10 mouse cellular contexts compared by ENCODE assay signal in the genomic region with DNA sequence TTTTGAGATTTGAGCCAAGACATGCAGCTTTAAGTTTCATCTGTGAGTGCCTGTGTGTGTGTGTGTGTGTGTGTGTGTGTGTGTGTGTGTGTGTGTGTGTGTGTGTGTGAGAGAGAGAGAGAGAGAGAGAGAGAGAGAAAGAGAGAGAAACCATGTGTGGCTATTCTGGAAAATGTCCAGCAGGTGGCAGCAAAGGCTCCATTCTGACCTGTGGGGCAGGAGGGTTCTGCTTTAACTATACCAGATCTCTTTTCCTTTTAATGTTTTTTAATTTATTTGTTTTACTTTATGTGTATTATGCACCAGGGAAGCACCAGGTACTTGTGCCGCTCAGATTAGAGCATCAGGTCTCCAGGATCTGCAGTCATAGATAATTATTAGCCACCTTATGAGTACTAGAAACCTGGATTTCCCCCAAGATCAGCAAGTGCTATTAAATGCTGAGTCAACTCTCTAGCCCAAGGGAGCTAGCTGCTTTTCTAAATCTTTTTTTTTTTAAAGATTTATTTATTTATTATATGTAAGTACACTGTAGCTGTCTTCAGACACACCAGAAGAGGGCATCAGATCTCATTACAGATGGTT. TPM values are rescaled to one million over a fixed set of nuclear protein-coding genes. Genes with fewer than 3 reads are reported as not detected.
DNase-seq lines count a peak whose midpoint lies in the region; ATAC-seq and TF ChIP-seq lines count a peak whose summit lies in the region.
"Not testable (repeated sequence)": the region's sequence is repeated elsewhere in the genome, so short reads cannot be mapped to it uniquely, and the experiment has no call there.
"Had no signal": no experiment of that assay in that cellular context is flagged by ENCODE, and none has a peak within 500 bp of the region (broad histone marks: within the 10 kb centered on the region; RNA-seq: fewer than 3 reads in every experiment).

No protein-coding gene starts in this region.

- H3K9ac ChIP-seq in ES-E14 (ENCODE audit: insufficient read depth, low read depth, low read length, poor library complexity, severe bottlenecking); embryonic facial prominence, embryonic 14.5 days (ENCODE audit: low read depth, low read length): not testable (repeated sequence)

- H3K27ac ChIP-seq in ES-E14 (ENCODE audit: insufficient read depth, low read depth, low read length, poor library complexity, severe bottlenecking); embryonic facial prominence, embryonic 14.5 days (replicated peaks; ENCODE audit: low read depth, low read length): not testable (repeated sequence)

- DNase-seq in ES-E14 (ENCODE audit: low read depth, low spot score): peak; percentile 68
- DNase-seq in c-Kit-negative CD71-positive TER-119-positive erythroid progenitor cells, embryonic 14.5 days (ENCODE audit: low read depth, low spot score): peak; percentile 24
- peak; percentile 2 for DNase-seq in embryonic facial prominence, embryonic 14.5 days (ENCODE audit: low spot score)
- peak; percentile 19 for DNase-seq in layer of hippocampus, adult 11-12 months (ENCODE audit: low spot score)
- peak; percentile 17 for DNase-seq in lung, adult 2 months
- peak; percentile 77 for DNase-seq in retina, embryonic 14.5 days (ENCODE audit: low spot score)
- DNase-seq in thymus, postnatal 4 days: peak; percentile 65

- peak; percentile 68 for TF ChIP-seq CTCF in lung, adult 2 months (IDR thresholded peaks at IDR 0.05; ENCODE audit: insufficient read depth, low read length)

- not testable (repeated sequence) for H3K36me3 ChIP-seq in ES-E14 (ENCODE audit: control insufficient read depth, insufficient read depth, low read length, poor library complexity, severe bottlenecking); embryonic facial prominence, embryonic 14.5 days (ENCODE audit: control insufficient read depth, insufficient read depth, low read length)

- not testable (repeated sequence) for TF ChIP-seq POLR2A in lung, adult 2 months (IDR thresholded peaks at IDR 0.05; ENCODE audit: borderline replicate concordance, extremely low read depth, low read depth, low read length)

- not testable (repeated sequence) for H3K27me3 ChIP-seq in embryonic facial prominence, embryonic 14.5 days (replicated peaks; ENCODE audit: control insufficient read depth, insufficient read depth, low read length)

- H3K4me3 ChIP-seq in ES-E14 (ENCODE audit: insufficient read depth in 1 of 2, low read depth in 1 of 2, low read length in 2 of 2, poor library complexity in 1 of 2, severe bottlenecking in 1 of 2); embryonic facial prominence, embryonic 14.5 days (ENCODE audit: low read depth, low read length); lung, adult 2 months (replicated peaks; ENCODE audit: extremely low read depth, low read depth, low read length): not testable (repeated sequence)

- not testable (repeated sequence) for ATAC-seq in embryonic facial prominence, embryonic 14.5 days (ENCODE audit: low read depth)
- peak; percentile 56 to 80 for ATAC-seq in hematopoietic stem cell, adult 5-6 weeks (replicated peaks in 1 of 2; ENCODE audit: insufficient read depth in 1 of 2, low FRiP score in 2 of 2, low TSS enrichment in 1 of 2, low read depth in 1 of 2, poor library complexity in 2 of 2, severe bottlenecking in 2 of 2)

- in situ Hi-C loops in ES-E14 (cut with MboI; ENCODE audit: low sequenced_read_pairs in 2 of 2, unreplicated experiment in 2 of 2): not testable (repeated sequence)

- 9% methylated on average over 1 of the region's 1 CpGs for WGBS in embryonic facial prominence, embryonic 14.5 days
- 19% methylated on average over 1 of the region's 1 CpGs for WGBS in lung, adult 2 months

- H3K4me2 ChIP-seq in embryonic facial prominence, embryonic 14.5 days (ENCODE audit: low read depth, low read length): not testable (repeated sequence)

- H3K9me3 ChIP-seq in ES-E14 (ENCODE audit: control insufficient read depth, insufficient read depth, low read depth, low read length); embryonic facial prominence, embryonic 14.5 days (ENCODE audit: control insufficient read depth, low read length): not testable (repeated sequence)

- peaks cover 2 to 14% of the 10 kb centered on the region in 2 experiments; a peak in 2 of 4 replicates for H3K4me1 ChIP-seq in ES-E14 (ENCODE audit: control insufficient read depth in 2 of 2, insufficient read depth in 2 of 2, low read length in 2 of 2, poor library complexity in 1 of 2)
- H3K4me1 ChIP-seq in embryonic facial prominence, embryonic 14.5 days (ENCODE audit: control insufficient read depth, insufficient read depth, low read length); lung, adult 2 months (ENCODE audit: control insufficient read depth, insufficient read depth, low read length): not testable (repeated sequence)

TF ChIP-seq in ES-E14, 5 proteins besides CTCF, POLR2A, EP300 and RAD21:
- TF ChIP-seq MAFK (IDR thresholded peaks at IDR 0.05; ENCODE audit: insufficient read depth, low read depth, low read length): 0 out of 2 replicates have a peak, but pooled peaks have one; percentile 21

RNA-seq across cellular contexts. Expression of a gene that starts 11.6 kb away (rescaled TPM):
- 9.7 and 12.4 TPM in 2 replicates for total RNA-seq in ES-E14 (2012; rRNA removed)
- 0.26 TPM in 1 of 2 replicates, not detected in the other for polyA plus RNA-seq in embryonic facial prominence, embryonic 14.5 days (2014; fragmentation: Nextera tagmentation; extraction: Ambion mirVana)
- total RNA-seq in hematopoietic stem cell, adult 5-6 weeks (2017): not detected in 2 replicates
- polyA plus RNA-seq in lung, adult 2 months (2012; rRNA removed): not detected in 2 replicates
- total RNA-seq: left cerebral cortex, postnatal 36 days had no signal
- polyA plus RNA-seq: neural tube, embryonic 12.5 days had no signal

RNA-seq across cellular contexts. Expression of a gene that starts 18.9 kb away (rescaled TPM):
- total RNA-seq in ES-E14 (2012; rRNA removed): 2.1 and 3.3 TPM in 2 replicates
- not detected in 2 replicates for polyA plus RNA-seq in embryonic facial prominence, embryonic 14.5 days (2014; fragmentation: Nextera tagmentation; extraction: Ambion mirVana)
- total RNA-seq in hematopoietic stem cell, adult 5-6 weeks (2017): not detected in 2 replicates
- not detected in 2 replicates for polyA plus RNA-seq in lung, adult 2 months (2012; rRNA removed)
- total RNA-seq: left cerebral cortex, postnatal 36 days had no signal
- polyA plus RNA-seq: neural tube, embryonic 12.5 days had no signal

RNA-seq across cellular contexts. Expression of a gene that starts 44.0 kb away (rescaled TPM):
- total RNA-seq in ES-E14 (2012; rRNA removed): not detected in 2 replicates
- not detected in 2 replicates for polyA plus RNA-seq in embryonic facial prominence, embryonic 14.5 days (2014; fragmentation: Nextera tagmentation; extraction: Ambion mirVana)
- total RNA-seq in hematopoietic stem cell, adult 5-6 weeks (2017): not detected in 2 replicates
- polyA plus RNA-seq in lung, adult 2 months (2012; rRNA removed): not detected in 2 replicates
- total RNA-seq: left cerebral cortex, postnatal 36 days had no signal
- polyA plus RNA-seq: neural tube, embryonic 12.5 days had no signal

RNA-seq across cellular contexts. Expression of a gene that starts 45.4 kb away (rescaled TPM):
- total RNA-seq in ES-E14 (2012; rRNA removed): 2.3 and 3.2 TPM in 2 replicates
- polyA plus RNA-seq in embryonic facial prominence, embryonic 14.5 days (2014; fragmentation: Nextera tagmentation; extraction: Ambion mirVana): 10.4 and 11.9 TPM in 2 replicates
- total RNA-seq in hematopoietic stem cell, adult 5-6 weeks (2017): 6.8 and 15.9 TPM in 2 replicates
- polyA plus RNA-seq in lung, adult 2 months (2012; rRNA removed): 0.45 and 1.1 TPM in 2 replicates

Comparison
In these comparisons a context has a peak if more than half of its experiments do, and no peak if none do; other contexts are left out.
1. DNase-seq: peak in every context shown above with its lines; median percentile 77 in retina, embryonic 14.5 days; 68 in ES-E14; 65 in thymus, postnatal 4 days; 24 in c-Kit-negative CD71-positive TER-119-positive erythroid progenitor cells, embryonic 14.5 days; 19 in layer of hippocampus, adult 11-12 months; 17 in lung, adult 2 months; 2 in embryonic facial prominence, embryonic 14.5 days.
2. RNA of a gene that starts 11.6 kb away (total RNA-seq): 9.7 to 12.4 TPM in ES-E14; not detected in hematopoietic stem cell, adult 5-6 weeks; every median in the first group is over 10 times any median in the second.